Comparison of ENCODE assay signal across 15 mouse cellular contexts in the genomic region with DNA sequence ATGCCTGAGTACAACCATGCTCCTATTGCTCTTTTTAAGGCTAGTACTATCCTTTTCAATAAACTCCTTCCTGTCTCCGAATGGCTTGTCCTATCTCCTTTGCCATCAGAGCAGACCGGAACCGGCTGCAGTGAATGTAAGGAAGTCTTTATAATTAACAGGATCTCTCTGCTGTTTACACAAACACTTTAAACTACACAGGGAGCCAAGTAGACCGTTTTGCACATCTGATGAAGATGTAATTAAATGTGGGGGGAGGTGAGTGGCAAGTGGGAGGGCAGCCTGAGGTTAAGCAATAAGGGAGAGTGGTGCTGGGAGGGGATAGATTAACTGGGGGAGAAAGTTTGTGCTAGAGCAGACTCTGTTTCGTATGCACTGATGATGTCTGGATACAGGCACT.
DNase-seq lines count a peak whose midpoint lies in the region; ATAC-seq and TF ChIP-seq lines count a peak whose summit lies in the region.
"Had no signal": no experiment of that assay in that cellular context is flagged by ENCODE, and none has a peak within 500 bp of the region (broad histone marks: within the 10 kb centered on the region; RNA-seq: fewer than 3 reads in every experiment).

No protein-coding gene starts in this region.

- H3K9ac ChIP-seq in kidney, embryonic 14.5 days (ENCODE audit: low read depth, low read length): no peak overlapping the region
- H3K9ac ChIP-seq: forebrain, embryonic 15.5 days; hindbrain, embryonic 12.5 days; midbrain, embryonic 13.5 days had no signal

- H3K27ac ChIP-seq in kidney, embryonic 14.5 days (ENCODE audit: low read depth, low read length): no peak overlapping the region
- no peak overlapping the region for H3K27ac ChIP-seq in kidney, adult 2 months (ENCODE audit: insufficient read depth, low read depth, low read length)
- H3K27ac ChIP-seq in limb, embryonic 10.5 days: 0 out of 2 replicates have a peak overlapping the region, but pooled peaks have one; percentile 14
- no peak overlapping the region for H3K27ac ChIP-seq in midbrain, embryonic 10.5 days (replicated peaks)
- H3K27ac ChIP-seq: forebrain, embryonic 15.5 days; hindbrain, embryonic 12.5 days; macrophage; midbrain, embryonic 13.5 days had no signal

- no peak overlapping the region for H3K4me3 ChIP-seq in kidney, embryonic 14.5 days (ENCODE audit: low read length)
- H3K4me3 ChIP-seq in kidney, adult 2 months (ENCODE audit: insufficient read depth, low read depth, low read length): no peak overlapping the region
- H3K4me3 ChIP-seq in limb, embryonic 10.5 days: no peak overlapping the region
- H3K4me3 ChIP-seq in midbrain, embryonic 10.5 days: no peak overlapping the region
- H3K4me3 ChIP-seq: erythroblast, embryonic 14.5 days; forebrain, embryonic 15.5 days; hindbrain, embryonic 12.5 days; midbrain, embryonic 13.5 days had no signal

- peak; percentile 2 for DNase-seq in embryo, embryonic 10.5 days (ENCODE audit: low spot score)
- no peak for DNase-seq in embryo, embryonic 9.5 days (ENCODE audit: extremely low spot score)
- DNase-seq in kidney, adult 2 months: no peak
- no peak for DNase-seq in limb, embryonic 10.5 days (ENCODE audit: low spot score)
- peak; percentile 31 for DNase-seq in lung, postnatal 14 days
- no peak for DNase-seq in midbrain, embryonic 10.5 days (ENCODE audit: low spot score)
- DNase-seq: layer of hippocampus, postnatal 36 days; retina, postnatal 1 day had no signal

- ATAC-seq in kidney, embryonic 14.5 days (ENCODE audit: low FRiP score, low TSS enrichment): peak; percentile 62; the same call in 1 of the 2 replicates
- no peak for ATAC-seq in megakaryocyte, adult 5-6 weeks (ENCODE audit: poor library complexity, severe bottlenecking)
- ATAC-seq: forebrain, embryonic 15.5 days; midbrain, embryonic 13.5 days had no signal

- TF ChIP-seq CTCF in kidney, adult 2 months (conservative IDR thresholded peaks at IDR 0.05; ENCODE audit: insufficient read depth, insufficient read length, low read depth, low read length): no peak

- H3K9me3 ChIP-seq in kidney, embryonic 14.5 days (ENCODE audit: control insufficient read depth, low read length): no peaks in the 10 kb centered on the region
- H3K9me3 ChIP-seq in limb, embryonic 10.5 days (replicated peaks): no peaks in the 10 kb centered on the region
- no peaks in the 10 kb centered on the region for H3K9me3 ChIP-seq in midbrain, embryonic 10.5 days (replicated peaks)
- H3K9me3 ChIP-seq: forebrain, embryonic 15.5 days; hindbrain, embryonic 12.5 days; midbrain, embryonic 13.5 days had no signal

- H3K36me3 ChIP-seq in kidney, embryonic 14.5 days (ENCODE audit: control insufficient read depth, insufficient read depth, low read length): no peaks in the 10 kb centered on the region
- H3K36me3 ChIP-seq in kidney, adult 2 months (ENCODE audit: control insufficient read depth, insufficient read depth, low read length): no peaks in the 10 kb centered on the region
- H3K36me3 ChIP-seq in limb, embryonic 10.5 days: no peaks in the 10 kb centered on the region
- H3K36me3 ChIP-seq in midbrain, embryonic 10.5 days: no peaks in the 10 kb centered on the region
- H3K36me3 ChIP-seq: forebrain, embryonic 15.5 days; hindbrain, embryonic 12.5 days; midbrain, embryonic 13.5 days had no signal

- no peaks in the 10 kb centered on the region for H3K27me3 ChIP-seq in kidney, embryonic 14.5 days (ENCODE audit: control insufficient read depth, insufficient read depth, low read length)
- H3K27me3 ChIP-seq in kidney, adult 2 months (replicated peaks; ENCODE audit: control insufficient read depth, insufficient read depth, low read length): no peaks in the 10 kb centered on the region
- no peaks in the 10 kb centered on the region for H3K27me3 ChIP-seq in limb, embryonic 10.5 days (ENCODE audit: low read depth, poor library complexity, severe bottlenecking)
- H3K27me3 ChIP-seq in midbrain, embryonic 10.5 days (ENCODE audit: low read depth, poor library complexity, severe bottlenecking): no peaks in the 10 kb centered on the region
- H3K27me3 ChIP-seq: forebrain, embryonic 15.5 days; hindbrain, embryonic 12.5 days; midbrain, embryonic 13.5 days had no signal

- WGBS in kidney, embryonic 14.5 days: 15% methylated on average over 5 of the region's 5 CpGs
- 8% methylated on average over 5 of the region's 5 CpGs for WGBS in kidney, adult 2 months
- 33% methylated on average over 5 of the region's 5 CpGs for WGBS in limb, embryonic 10.5 days
- 58% methylated on average over 5 of the region's 5 CpGs for WGBS in midbrain, embryonic 10.5 days

- H3K4me1 ChIP-seq in kidney, embryonic 14.5 days (ENCODE audit: control insufficient read depth, insufficient read depth, low read length): peaks cover 12% of the 10 kb centered on the region; the same call in 1 of the 2 replicates
- no peaks in the 10 kb centered on the region; the same call in 1 of the 2 replicates for H3K4me1 ChIP-seq in kidney, adult 2 months (ENCODE audit: control insufficient read depth, insufficient read depth, low read length)
- peaks cover 13% of the 10 kb centered on the region for H3K4me1 ChIP-seq in limb, embryonic 10.5 days
- H3K4me1 ChIP-seq in midbrain, embryonic 10.5 days: peaks cover 4% of the 10 kb centered on the region; the same call in 1 of the 2 replicates
- H3K4me1 ChIP-seq: forebrain, embryonic 15.5 days; hindbrain, embryonic 12.5 days; midbrain, embryonic 13.5 days had no signal

- H3K4me2 ChIP-seq in kidney, embryonic 14.5 days (replicated peaks; ENCODE audit: low read depth, low read length): no peak overlapping the region
- H3K4me2 ChIP-seq: forebrain, embryonic 15.5 days; hindbrain, embryonic 12.5 days; midbrain, embryonic 13.5 days had no signal

- TF ChIP-seq POLR2A in kidney, adult 2 months (IDR thresholded peaks at IDR 0.05; ENCODE audit: low read depth, low read length): no peak

Comparison
In these comparisons a context has a peak if more than half of its experiments do, and no peak if none do; other contexts are left out.
1. DNase-seq: peak in embryo, embryonic 10.5 days (single experiment) and lung, postnatal 14 days (single experiment); none in embryo, embryonic 9.5 days (single experiment), kidney, adult 2 months (single experiment), limb, embryonic 10.5 days (single experiment) and midbrain, embryonic 10.5 days (single experiment).